ENCODE assay signal across 22 mouse cellular contexts in genomic region chr7:115565060-115565426, GRCm38 (mm10).
DNase-seq lines count a peak whose midpoint lies in the region; ATAC-seq and TF ChIP-seq lines count a peak whose summit lies in the region.
"Had no signal": no experiment of that assay in that cellular context is flagged by ENCODE, and none has a peak within 500 bp of the region (broad histone marks: within the 10 kb centered on the region; RNA-seq: fewer than 3 reads in every experiment).

No protein-coding gene starts in this region.

- H3K4me2 ChIP-seq in forebrain, postnatal 0 days (ENCODE audit: low read depth), result no peak overlapping the region
- H3K4me2 ChIP-seq in hindbrain, postnatal 0 days (ENCODE audit: low read depth, low read length), result no peak overlapping the region
- no peak overlapping the region for H3K4me2 ChIP-seq in hindbrain, embryonic 12.5 days (replicated peaks)
- H3K4me2 ChIP-seq in midbrain, embryonic 12.5 days (replicated peaks), result no peak overlapping the region
- H3K4me2 ChIP-seq in midbrain, embryonic 15.5 days, result no peak overlapping the region
- H3K4me2 ChIP-seq in limb, embryonic 15.5 days, result no peak overlapping the region
- H3K4me2 ChIP-seq: forebrain, embryonic 12.5 days; heart, embryonic 13.5 days; hindbrain, embryonic 15.5 days; lung, embryonic 15.5 days had no signal

- no peaks in the 10 kb centered on the region for H3K9me3 ChIP-seq in forebrain, embryonic 10.5 days
- H3K9me3 ChIP-seq in forebrain, postnatal 0 days (ENCODE audit: low read length), result no peaks in the 10 kb centered on the region
- no peaks in the 10 kb centered on the region for H3K9me3 ChIP-seq in hindbrain, postnatal 0 days (ENCODE audit: low read length)
- no peaks in the 10 kb centered on the region for H3K9me3 ChIP-seq in hindbrain, embryonic 12.5 days (replicated peaks)
- H3K9me3 ChIP-seq in midbrain, embryonic 12.5 days, result no peaks in the 10 kb centered on the region
- no peaks in the 10 kb centered on the region for H3K9me3 ChIP-seq in midbrain, embryonic 15.5 days
- H3K9me3 ChIP-seq in limb, embryonic 15.5 days, result no peaks in the 10 kb centered on the region
- H3K9me3 ChIP-seq: forebrain, embryonic 12.5 days; heart, embryonic 13.5 days; hindbrain, embryonic 15.5 days; lung, embryonic 15.5 days had no signal

- no peak for DNase-seq in forebrain, embryonic 10.5 days (ENCODE audit: extremely low spot score, low spot score)
- no peak for DNase-seq in forebrain, postnatal 0 days
- no peak for DNase-seq in hindbrain, postnatal 0 days (ENCODE audit: low spot score)
- no peak for DNase-seq in ovary, postnatal 10 days (ENCODE audit: low spot score)
- DNase-seq: adrenal gland, postnatal 25 days; cerebellum, adult 8-10 months; cerebellum, postnatal 36 days; heart, postnatal 14 days; kidney, adult 9 months; kidney, postnatal 14 days; lung, postnatal 4 days; thymus, adult 18-20 months; thymus, postnatal 36 days had no signal

- H3K27me3 ChIP-seq in forebrain, embryonic 10.5 days (ENCODE audit: poor library complexity, severe bottlenecking), result peaks cover 19% of the 10 kb centered on the region
- no peaks in the 10 kb centered on the region for H3K27me3 ChIP-seq in forebrain, postnatal 0 days (ENCODE audit: insufficient read depth, low read length)
- H3K27me3 ChIP-seq in hindbrain, postnatal 0 days (ENCODE audit: insufficient read depth, low read length), result no peaks in the 10 kb centered on the region
- no peaks in the 10 kb centered on the region for H3K27me3 ChIP-seq in hindbrain, embryonic 12.5 days
- H3K27me3 ChIP-seq in midbrain, embryonic 12.5 days, result no peaks in the 10 kb centered on the region; the same call in 1 of the 2 replicates
- H3K27me3 ChIP-seq in midbrain, embryonic 15.5 days (replicated peaks), result no peaks in the 10 kb centered on the region
- H3K27me3 ChIP-seq in limb, embryonic 15.5 days, result no peaks in the 10 kb centered on the region
- H3K27me3 ChIP-seq: heart, embryonic 13.5 days; hindbrain, embryonic 15.5 days; lung, embryonic 15.5 days had no signal

- no peak overlapping the region for H3K4me3 ChIP-seq in forebrain, embryonic 10.5 days
- H3K4me3 ChIP-seq in forebrain, postnatal 0 days (ENCODE audit: low read depth, low read length), result no peak overlapping the region
- H3K4me3 ChIP-seq in hindbrain, postnatal 0 days (ENCODE audit: low read length), result no peak overlapping the region
- no peak overlapping the region for H3K4me3 ChIP-seq in hindbrain, embryonic 12.5 days
- H3K4me3 ChIP-seq in midbrain, embryonic 12.5 days, result no peak overlapping the region
- H3K4me3 ChIP-seq in midbrain, embryonic 15.5 days, result no peak overlapping the region
- H3K4me3 ChIP-seq in limb, embryonic 15.5 days, result no peak overlapping the region
- H3K4me3 ChIP-seq: forebrain, embryonic 12.5 days; heart, embryonic 13.5 days; hindbrain, embryonic 15.5 days; lung, embryonic 15.5 days had no signal

- H3K9ac ChIP-seq in forebrain, postnatal 0 days, result no peak overlapping the region
- no peak overlapping the region for H3K9ac ChIP-seq in hindbrain, postnatal 0 days (replicated peaks; ENCODE audit: low read length)
- no peak overlapping the region for H3K9ac ChIP-seq in hindbrain, embryonic 12.5 days
- no peak overlapping the region for H3K9ac ChIP-seq in midbrain, embryonic 12.5 days (replicated peaks)
- H3K9ac ChIP-seq in midbrain, embryonic 15.5 days, result no peak overlapping the region
- H3K9ac ChIP-seq in limb, embryonic 15.5 days, result no peak overlapping the region
- H3K9ac ChIP-seq: forebrain, embryonic 12.5 days; heart, embryonic 13.5 days; hindbrain, embryonic 15.5 days; lung, embryonic 15.5 days had no signal

- no peak for TF ChIP-seq CTCF in forebrain, postnatal 0 days (IDR thresholded peaks at IDR 0.05; ENCODE audit: low read depth)
- no peak for TF ChIP-seq CTCF in hindbrain, postnatal 0 days (IDR thresholded peaks at IDR 0.05; ENCODE audit: low read depth)

- 70% methylated on average over 5 of the region's 5 CpGs for WGBS in forebrain, embryonic 10.5 days
- WGBS in forebrain, postnatal 0 days, result 54% methylated on average over 5 of the region's 5 CpGs
- WGBS in hindbrain, postnatal 0 days, result 60% methylated on average over 5 of the region's 5 CpGs
- WGBS in hindbrain, embryonic 12.5 days, result 58% methylated on average over 5 of the region's 5 CpGs
- WGBS in midbrain, embryonic 12.5 days, result 53% methylated on average over 5 of the region's 5 CpGs
- 60% methylated on average over 5 of the region's 5 CpGs for WGBS in midbrain, embryonic 15.5 days
- 39% methylated on average over 5 of the region's 5 CpGs for WGBS in limb, embryonic 15.5 days

- peak overlapping the region; percentile 48; the same call in 1 of the 2 replicates for H3K27ac ChIP-seq in forebrain, embryonic 10.5 days
- H3K27ac ChIP-seq in forebrain, postnatal 0 days (ENCODE audit: low read depth, low read length), result no peak overlapping the region
- 0 out of 2 replicates have a peak overlapping the region, but pooled peaks have one; percentile 26 for H3K27ac ChIP-seq in hindbrain, postnatal 0 days
- H3K27ac ChIP-seq in hindbrain, embryonic 12.5 days, result no peak overlapping the region
- H3K27ac ChIP-seq in midbrain, embryonic 12.5 days (replicated peaks), result peak overlapping the region; percentile 8; the same call in 1 of the 2 replicates
- no peak overlapping the region for H3K27ac ChIP-seq in midbrain, embryonic 15.5 days
- H3K27ac ChIP-seq in limb, embryonic 15.5 days, result peak overlapping the region; percentile 27; the same call in 1 of the 2 replicates
- H3K27ac ChIP-seq: forebrain, embryonic 12.5 days; hindbrain, embryonic 15.5 days; lung, embryonic 15.5 days had no signal

- H3K4me1 ChIP-seq in forebrain, embryonic 10.5 days, result peaks cover 64% of the 10 kb centered on the region
- H3K4me1 ChIP-seq in forebrain, postnatal 0 days (ENCODE audit: insufficient read depth), result 0 out of 2 replicates have a peak, but pooled peaks cover 7% of the 10 kb centered on the region
- H3K4me1 ChIP-seq in hindbrain, postnatal 0 days (ENCODE audit: insufficient read depth, low read length), result peaks cover 20% of the 10 kb centered on the region
- H3K4me1 ChIP-seq in hindbrain, embryonic 12.5 days, result peaks cover 43% of the 10 kb centered on the region
- peaks cover 44% of the 10 kb centered on the region for H3K4me1 ChIP-seq in midbrain, embryonic 12.5 days
- H3K4me1 ChIP-seq in midbrain, embryonic 15.5 days, result peaks cover 32% of the 10 kb centered on the region
- H3K4me1 ChIP-seq in limb, embryonic 15.5 days, result peaks cover 18% of the 10 kb centered on the region

- no peaks in the 10 kb centered on the region for H3K36me3 ChIP-seq in forebrain, embryonic 10.5 days (replicated peaks)
- no peaks in the 10 kb centered on the region for H3K36me3 ChIP-seq in forebrain, postnatal 0 days (ENCODE audit: insufficient read depth)
- H3K36me3 ChIP-seq in hindbrain, postnatal 0 days (ENCODE audit: insufficient read depth, low read length), result no peaks in the 10 kb centered on the region
- no peaks in the 10 kb centered on the region for H3K36me3 ChIP-seq in hindbrain, embryonic 12.5 days
- no peaks in the 10 kb centered on the region for H3K36me3 ChIP-seq in midbrain, embryonic 12.5 days
- H3K36me3 ChIP-seq in midbrain, embryonic 15.5 days (replicated peaks), result no peaks in the 10 kb centered on the region
- no peaks in the 10 kb centered on the region for H3K36me3 ChIP-seq in limb, embryonic 15.5 days
- H3K36me3 ChIP-seq: forebrain, embryonic 12.5 days; heart, embryonic 13.5 days; hindbrain, embryonic 15.5 days; lung, embryonic 15.5 days had no signal

- ATAC-seq in forebrain, postnatal 0 days, result no peak
- no peak for ATAC-seq in hindbrain, postnatal 0 days
- ATAC-seq in hindbrain, embryonic 12.5 days (ENCODE audit: low FRiP score), result no peak
- no peak for ATAC-seq in midbrain, embryonic 12.5 days (ENCODE audit: low FRiP score, low read depth)
- ATAC-seq in midbrain, embryonic 15.5 days (replicated peaks), result no peak
- ATAC-seq in limb, embryonic 15.5 days (ENCODE audit: insufficient number of reproducible peaks, low FRiP score, low TSS enrichment, low read depth), result no peak
- ATAC-seq: intestine, embryonic 16.5 days had no signal

Comparison
In these comparisons a context has a peak if more than half of its experiments do, and no peak if none do; other contexts are left out.
1. H3K27ac ChIP-seq: peak in forebrain, embryonic 10.5 days (single experiment), hindbrain, postnatal 0 days (single experiment), midbrain, embryonic 12.5 days (single experiment) and limb, embryonic 15.5 days (single experiment); none in forebrain, postnatal 0 days (single experiment), hindbrain, embryonic 12.5 days (single experiment) and midbrain, embryonic 15.5 days (single experiment).